In the genomic region with DNA sequence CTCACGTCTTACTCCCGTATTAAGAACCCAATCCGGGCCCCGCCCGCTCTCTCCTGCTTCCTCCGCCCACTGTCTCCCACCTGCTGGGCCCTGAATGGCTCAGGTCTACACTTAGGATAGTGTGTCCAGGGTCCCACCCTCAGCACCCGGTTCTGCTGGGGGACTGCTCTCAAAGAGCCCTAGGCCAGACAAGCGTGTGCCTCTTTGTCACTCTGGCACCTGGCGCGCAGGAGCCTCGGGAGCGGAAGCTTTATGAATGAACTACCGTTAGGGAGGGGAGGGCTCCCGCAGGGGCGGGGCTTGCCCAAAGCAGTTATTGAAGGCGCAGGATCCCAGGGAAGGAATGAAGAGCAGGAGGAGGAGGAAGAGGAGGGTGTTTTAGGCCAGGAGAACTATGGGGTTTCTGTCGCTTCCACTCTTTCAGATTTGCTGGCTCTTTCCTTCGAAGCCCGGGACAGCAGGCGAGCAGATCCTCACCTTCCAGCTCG, we compare ENCODE assay signal across 8 mouse cellular contexts. TPM values are rescaled to one million over a fixed set of nuclear protein-coding genes. Genes with fewer than 3 reads are reported as not detected.
DNase-seq lines count a peak whose midpoint lies in the region; ATAC-seq and TF ChIP-seq lines count a peak whose summit lies in the region.

No protein-coding gene starts in this region.

- no peaks in the 10 kb centered on the region for H3K27me3 ChIP-seq in heart, adult 2 months (ENCODE audit: control insufficient read depth, insufficient read depth, low read length)
- no peaks in the 10 kb centered on the region for H3K27me3 ChIP-seq in midbrain, postnatal 0 days (ENCODE audit: insufficient read depth, low read length)

- no peaks in the 10 kb centered on the region; the same call in 1 of the 2 replicates for H3K36me3 ChIP-seq in heart, adult 2 months (ENCODE audit: control insufficient read depth, insufficient read depth, low read length)
- peaks cover 30% of the 10 kb centered on the region; the same call in 1 of the 2 replicates for H3K36me3 ChIP-seq in midbrain, postnatal 0 days (ENCODE audit: insufficient read depth, low read length)

- H3K27ac ChIP-seq in heart, adult 2 months: peak overlapping the region; percentile 91
- peak overlapping the region; percentile 91 for H3K27ac ChIP-seq in midbrain, postnatal 0 days (ENCODE audit: low read depth, low read length)

- H3K79me2 ChIP-seq in heart, adult 2 months (replicated peaks; ENCODE audit: control insufficient read depth, insufficient read depth, low read length): no peaks in the 10 kb centered on the region

- H3K4me2 ChIP-seq in midbrain, postnatal 0 days (ENCODE audit: low read depth, low read length, poor library complexity, severe bottlenecking): peak overlapping the region; percentile 80

- peaks cover 1% of the 10 kb centered on the region; the same call in 1 of the 2 replicates for H3K4me1 ChIP-seq in heart, adult 2 months (ENCODE audit: control insufficient read depth, insufficient read depth, low read length)
- peaks cover 9% of the 10 kb centered on the region for H3K4me1 ChIP-seq in midbrain, postnatal 0 days (ENCODE audit: insufficient read depth, low read length)

- peak; percentile 39; the same call in 1 of the 2 replicates for TF ChIP-seq POLR2A in heart, adult 2 months (IDR thresholded peaks at IDR 0.05; ENCODE audit: insufficient read depth, low read depth, low read length)

- peak overlapping the region; percentile 93 for H3K4me3 ChIP-seq in heart, adult 2 months
- H3K4me3 ChIP-seq in midbrain, postnatal 0 days (ENCODE audit: low read depth, low read length): peak overlapping the region; percentile 84

- no peak for TF ChIP-seq CTCF in heart, adult 2 months (IDR thresholded peaks at IDR 0.05)
- no peak for TF ChIP-seq CTCF in midbrain, postnatal 0 days (IDR thresholded peaks at IDR 0.05)

- H3K9ac ChIP-seq in heart, adult 2 months (ENCODE audit: low read depth, low read length): peak overlapping the region; percentile 97
- H3K9ac ChIP-seq in midbrain, postnatal 0 days (replicated peaks; ENCODE audit: low read length, poor library complexity, severe bottlenecking): peak overlapping the region; percentile 96

- no peaks in the 10 kb centered on the region for H3K9me3 ChIP-seq in midbrain, postnatal 0 days (ENCODE audit: low read length)

- intact Hi-C loops in heart, adult 2 months (cut with DNase I): no loop called here

- ATAC-seq in midbrain, postnatal 0 days (ENCODE audit: low FRiP score): peak; percentile 28; the same call in 1 of the 2 replicates

- no peak for TF ChIP-seq EP300 in heart, adult 2 months (IDR thresholded peaks at IDR 0.05; ENCODE audit: insufficient read depth, low read depth, low read length)

- WGBS in heart, adult 2 months: 2% methylated on average over 21 of the region's 21 CpGs
- WGBS in midbrain, postnatal 0 days: under 1% methylated on average over 20 of the region's 21 CpGs

- DNase-seq in layer of hippocampus, adult 11-12 months (ENCODE audit: low spot score): peak; percentile 54
- DNase-seq in layer of hippocampus, adult 9-10 months (ENCODE audit: low spot score): no peak
- peak; percentile 82 for DNase-seq in embryo, embryonic 10.5 days (ENCODE audit: low spot score)
- peak; percentile 60 to 66 for DNase-seq in heart, adult 2 months
- peak; percentile 61 for DNase-seq in kidney, adult 9 months
- peak; percentile 72 for DNase-seq in liver
- DNase-seq in midbrain, postnatal 0 days (ENCODE audit: low spot score): peak; percentile 71
- DNase-seq in spleen, postnatal 14 days (ENCODE audit: low spot score in 2 of 2): peak; percentile 26 to 42

RNA-seq across cellular contexts. Expression of a gene that starts 21.2 kb away (rescaled TPM):
- total RNA-seq in heart, adult 2 months (2021): 10 to 100 TPM; 11.7 to 14.8 TPM
- polyA plus RNA-seq in heart, adult 2 months (2012; rRNA removed): 7.8 and 10.0 TPM in 2 replicates
- 20.2 and 30.4 TPM in 2 replicates for total RNA-seq in midbrain, postnatal 0 days (2014; rRNA removed)
- polyA plus RNA-seq in midbrain, postnatal 0 days (2015; fragmentation: Nextera tagmentation; extraction: Ambion mirVana): 13.3 and 14.7 TPM in 2 replicates

RNA-seq across cellular contexts. Expression of a gene that starts 33.1 kb away (rescaled TPM):
- 1 to 10 TPM; 3.0 to 4.7 TPM for total RNA-seq in heart, adult 2 months (2021)
- polyA plus RNA-seq in heart, adult 2 months (2012; rRNA removed): 1.00 and 2.1 TPM in 2 replicates
- 7.6 and 11.2 TPM in 2 replicates for total RNA-seq in midbrain, postnatal 0 days (2014; rRNA removed)
- 6.4 and 8.0 TPM in 2 replicates for polyA plus RNA-seq in midbrain, postnatal 0 days (2015; fragmentation: Nextera tagmentation; extraction: Ambion mirVana)

RNA-seq across cellular contexts. Expression of a gene that starts 36.0 kb away (rescaled TPM):
- under 1 TPM; 0.45 to 0.55 TPM for total RNA-seq in heart, adult 2 months (2021)
- 0.33 and 0.38 TPM in 2 replicates for polyA plus RNA-seq in heart, adult 2 months (2012; rRNA removed)
- 0.27 TPM in 1 of 2 replicates, not detected in the other for total RNA-seq in midbrain, postnatal 0 days (2014; rRNA removed)
- 0.07 and 0.11 TPM in 2 replicates for polyA plus RNA-seq in midbrain, postnatal 0 days (2015; fragmentation: Nextera tagmentation; extraction: Ambion mirVana)

RNA-seq across cellular contexts. Expression of a gene that starts 54.4 kb away (rescaled TPM):
- total RNA-seq in heart, adult 2 months (2021): 10 to 100 TPM; 37.7 to 42.2 TPM
- 49.4 and 85.7 TPM in 2 replicates for polyA plus RNA-seq in heart, adult 2 months (2012; rRNA removed)
- 465 and 467 TPM in 2 replicates for total RNA-seq in midbrain, postnatal 0 days (2014; rRNA removed)
- polyA plus RNA-seq in midbrain, postnatal 0 days (2015; fragmentation: Nextera tagmentation; extraction: Ambion mirVana): 588 and 631 TPM in 2 replicates

RNA-seq across cellular contexts. Expression of a gene that starts 55.5 kb away (rescaled TPM):
- total RNA-seq in heart, adult 2 months (2021): 10 to 100 TPM; 11.8 to 12.9 TPM
- polyA plus RNA-seq in heart, adult 2 months (2012; rRNA removed): 6.6 and 11.2 TPM in 2 replicates
- 38.0 and 39.8 TPM in 2 replicates for total RNA-seq in midbrain, postnatal 0 days (2014; rRNA removed)
- polyA plus RNA-seq in midbrain, postnatal 0 days (2015; fragmentation: Nextera tagmentation; extraction: Ambion mirVana): 22.7 and 24.0 TPM in 2 replicates
